Mouse (Mus musculus): Measurements from ENCODE around the gene Apom.

DNA sequence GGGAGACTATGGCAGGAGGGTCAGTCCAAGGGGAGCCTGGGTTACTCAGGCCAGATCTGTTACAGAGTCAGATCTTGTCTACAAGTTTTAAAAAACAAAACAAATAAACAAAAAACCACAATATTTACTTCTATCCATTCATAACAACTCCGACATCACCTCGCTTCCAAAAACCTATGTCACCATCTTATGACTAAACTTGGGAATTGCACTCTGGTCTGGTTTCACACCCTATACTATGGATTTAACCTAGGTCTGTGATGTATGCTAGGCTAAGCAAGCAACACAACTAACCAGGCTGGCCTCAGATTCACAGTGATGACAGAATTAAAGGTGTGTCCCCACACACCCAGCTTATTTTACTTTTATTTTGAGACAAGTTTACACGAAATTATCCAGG lies 25.3 kb downstream of the Apom start:
- TF ChIP-seq POLR2A (IDR thresholded peaks at IDR 0.05; ENCODE audit: control insufficient read depth, extremely low read depth, insufficient read depth, low read length, poor library complexity) (no peak), CTCF (IDR thresholded peaks at IDR 0.05; ENCODE audit: borderline replicate concordance, control insufficient read depth, extremely low read depth, insufficient read depth, low read length, poor library complexity) (no peak)
